Mouse (Mus musculus) neutrophil, adult 65 days (primary cell): ENCODE measurements around the gene Wnt8b. TPM values are rescaled to one million over a fixed set of nuclear protein-coding genes. Genes with fewer than 3 reads are reported as not detected.

Experiments used
- total RNA-seq: library from RNA; stranded (reverse); gene quantifications from 2 replicates; pipeline ENCODE4 v1.2.4, GENCODE M21; 2023

Gene Wnt8b
- total RNA-seq, result not detected in 2 replicates

GRCm38 (mm10) chr19:44493128-44493527 lies at the start of gene Wnt8b:
Gene Wnt8b, plus strand, starts transcription at chr19:44493472.

GRCm38 (mm10) chr19:44545321-44546041 lies 52.2 kb downstream of the Wnt8b start, which contains the start of gene Sec31b:
Gene Sec31b, minus strand, starts transcription at chr19:44545864.

GRCm38 (mm10) chr19:44552731-44553130 lies 59.5 kb downstream of the Wnt8b start, which contains the start of gene Gm20538:
Gene Gm20538, minus strand, starts transcription at chr19:44552831.

GRCm38 (mm10) chr19:44554861-44555590 lies 61.8 kb downstream of the Wnt8b start, which contains the start of gene Ndufb8:
Gene Ndufb8, minus strand, starts transcription at chr19:44555440.

GRCm38 (mm10) chr19:44562652-44563206 lies 69.5 kb downstream of the Wnt8b start, which contains the start of gene Hif1an:
Gene Hif1an, plus strand, starts transcription at chr19:44562850.

Other genes with a start within 250 kb of the Wnt8b start
- gene Scd2, start 199.8 kb upstream of the Wnt8b start, total RNA-seq, result 14.1 and 16.4 TPM in 2 replicates
- 0.13 and 0.20 TPM in 2 replicates for gene Scd4, start 160.4 kb upstream of the Wnt8b start, total RNA-seq
- 1.1 and 3.5 TPM in 2 replicates for gene Scd1, start 85.6 kb upstream of the Wnt8b start, total RNA-seq
- gene Sec31b, start 52.4 kb downstream of the Wnt8b start, total RNA-seq, result 0.73 and 1.7 TPM in 2 replicates
- not detected in 2 replicates for gene Gm20538, start 59.4 kb downstream of the Wnt8b start, total RNA-seq
- gene Ndufb8, start 62.0 kb downstream of the Wnt8b start, total RNA-seq, result 164 and 178 TPM in 2 replicates
- 40.0 and 46.5 TPM in 2 replicates for gene Hif1an, start 69.4 kb downstream of the Wnt8b start, total RNA-seq